In genomic region chr8:122641406-122641805, GRCm38 (mm10) we compare ENCODE assay signal across 16 mouse cellular contexts. TPM values are rescaled to one million over a fixed set of nuclear protein-coding genes. Genes with fewer than 3 reads are reported as not detected.
A peak's percentile ranks its signal among the peaks of the same experiment; 100 is the strongest.
DNase-seq lines count a peak whose midpoint lies in the region; ATAC-seq lines count a peak whose summit lies in the region.
"Had no signal": no experiment of that assay in that cellular context is flagged by ENCODE, and none has a peak within 500 bp of the region (broad histone marks: within the 10 kb centered on the region; RNA-seq: fewer than 3 reads in every experiment).

No protein-coding gene starts in this region.

- WGBS in forebrain, embryonic 13.5 days: 87% methylated on average over 15 of the region's 15 CpGs
- 91% methylated on average over 15 of the region's 15 CpGs for WGBS in forebrain, embryonic 11.5 days
- WGBS in embryonic facial prominence, embryonic 14.5 days: 56% methylated on average over 15 of the region's 15 CpGs
- WGBS in limb, embryonic 12.5 days: 60% methylated on average over 15 of the region's 15 CpGs

- intact Hi-C loops in gastrocnemius, postnatal 36 days (cut with DNase I): no loop called here

- H3K4me1 ChIP-seq in forebrain, embryonic 13.5 days: peaks cover 31% of the 10 kb centered on the region
- peaks cover 2% of the 10 kb centered on the region; the same call in 1 of the 2 replicates for H3K4me1 ChIP-seq in forebrain, embryonic 11.5 days (replicated peaks; ENCODE audit: control insufficient read depth, insufficient read depth, low read length)
- H3K4me1 ChIP-seq in embryonic facial prominence, embryonic 14.5 days (ENCODE audit: control insufficient read depth, insufficient read depth, low read length): peaks cover 33% of the 10 kb centered on the region
- peaks cover 40% of the 10 kb centered on the region for H3K4me1 ChIP-seq in limb, embryonic 12.5 days (replicated peaks)

- peaks cover 62% of the 10 kb centered on the region for H3K36me3 ChIP-seq in forebrain, embryonic 13.5 days (ENCODE audit: poor library complexity, severe bottlenecking)
- no peaks in the 10 kb centered on the region for H3K36me3 ChIP-seq in forebrain, embryonic 11.5 days (ENCODE audit: control insufficient read depth, insufficient read depth, low read length)
- H3K36me3 ChIP-seq in embryonic facial prominence, embryonic 14.5 days (ENCODE audit: control insufficient read depth, insufficient read depth, low read length): no peaks in the 10 kb centered on the region
- H3K36me3 ChIP-seq in limb, embryonic 12.5 days: 0 out of 2 replicates have a peak, but pooled peaks cover 9% of the 10 kb centered on the region

- peak overlapping the region; percentile 22; the same call in 1 of the 2 replicates for H3K27ac ChIP-seq in forebrain, embryonic 13.5 days
- no peak overlapping the region for H3K27ac ChIP-seq in forebrain, embryonic 11.5 days (ENCODE audit: low read depth, low read length)
- no peak overlapping the region for H3K27ac ChIP-seq in embryonic facial prominence, embryonic 14.5 days (replicated peaks; ENCODE audit: low read depth, low read length)
- H3K27ac ChIP-seq in limb, embryonic 12.5 days: peak overlapping the region; percentile 42; the same call in 1 of the 2 replicates

- no peak overlapping the region for H3K4me2 ChIP-seq in forebrain, embryonic 13.5 days
- H3K4me2 ChIP-seq in forebrain, embryonic 11.5 days (ENCODE audit: low read depth, low read length, severe bottlenecking): no peak overlapping the region
- H3K4me2 ChIP-seq in embryonic facial prominence, embryonic 14.5 days (ENCODE audit: low read depth, low read length): no peak overlapping the region
- H3K4me2 ChIP-seq in limb, embryonic 12.5 days: no peak overlapping the region
- H3K4me2 ChIP-seq: midbrain, embryonic 11.5 days had no signal

- DNase-seq in forebrain, embryonic 11.5 days (ENCODE audit: low spot score): no peak
- peak; percentile 23 for DNase-seq in embryonic facial prominence, embryonic 14.5 days (ENCODE audit: low spot score)
- peak; percentile 64 to 70 for DNase-seq in layer of hippocampus, postnatal 10 days (ENCODE audit: low spot score in 2 of 2)
- no peak for DNase-seq in spleen, postnatal 36 days (ENCODE audit: low spot score in 2 of 2)
- no peak for DNase-seq in gastrocnemius, postnatal 36 days
- no peak for DNase-seq in adipocyte (ENCODE audit: low spot score)

- no peak overlapping the region for H3K9ac ChIP-seq in forebrain, embryonic 13.5 days
- H3K9ac ChIP-seq in forebrain, embryonic 11.5 days (ENCODE audit: low read length): no peak overlapping the region
- no peak overlapping the region for H3K9ac ChIP-seq in embryonic facial prominence, embryonic 14.5 days (ENCODE audit: low read depth, low read length)
- no peak overlapping the region for H3K9ac ChIP-seq in limb, embryonic 12.5 days (replicated peaks)

- ATAC-seq in forebrain, embryonic 13.5 days: peak; percentile 40; the same call in 1 of the 2 replicates
- ATAC-seq in forebrain, embryonic 11.5 days (replicated peaks; ENCODE audit: low FRiP score): no peak
- ATAC-seq in embryonic facial prominence, embryonic 14.5 days (ENCODE audit: low read depth): no peak
- no peak for ATAC-seq in limb, embryonic 12.5 days (ENCODE audit: insufficient number of reproducible peaks, insufficient read depth, low FRiP score, low TSS enrichment, low read depth)

- no peaks in the 10 kb centered on the region for H3K9me3 ChIP-seq in forebrain, embryonic 13.5 days (replicated peaks)
- no peaks in the 10 kb centered on the region for H3K9me3 ChIP-seq in forebrain, embryonic 11.5 days (ENCODE audit: control insufficient read depth, low read length)
- H3K9me3 ChIP-seq in embryonic facial prominence, embryonic 14.5 days (ENCODE audit: control insufficient read depth, low read length): no peaks in the 10 kb centered on the region
- no peaks in the 10 kb centered on the region for H3K9me3 ChIP-seq in limb, embryonic 12.5 days

- no peaks in the 10 kb centered on the region; the same call in none of the 2 replicates for H3K27me3 ChIP-seq in forebrain, embryonic 13.5 days
- H3K27me3 ChIP-seq in forebrain, embryonic 11.5 days (ENCODE audit: control insufficient read depth, insufficient read depth, low read length): no peaks in the 10 kb centered on the region
- no peaks in the 10 kb centered on the region for H3K27me3 ChIP-seq in embryonic facial prominence, embryonic 14.5 days (replicated peaks; ENCODE audit: control insufficient read depth, insufficient read depth, low read length)
- H3K27me3 ChIP-seq in limb, embryonic 12.5 days: 0 out of 2 replicates have a peak, but pooled peaks cover 5% of the 10 kb centered on the region

- H3K4me3 ChIP-seq in forebrain, embryonic 13.5 days: no peak overlapping the region
- no peak overlapping the region for H3K4me3 ChIP-seq in forebrain, embryonic 11.5 days (ENCODE audit: low read depth, low read length)
- no peak overlapping the region for H3K4me3 ChIP-seq in embryonic facial prominence, embryonic 14.5 days (ENCODE audit: low read depth, low read length)
- H3K4me3 ChIP-seq in limb, embryonic 12.5 days (replicated peaks): no peak overlapping the region

RNA-seq across cellular contexts. Expression of gene Pabpn1l, which starts 18.9 kb away (rescaled TPM):
- polyA plus RNA-seq in forebrain, embryonic 13.5 days (2015; fragmentation: Nextera tagmentation; extraction: Ambion mirVana): not detected in 2 replicates
- polyA plus RNA-seq in forebrain, embryonic 11.5 days (2014; fragmentation: Nextera tagmentation; extraction: Ambion mirVana): not detected in 2 replicates
- polyA plus RNA-seq in embryonic facial prominence, embryonic 14.5 days (2014; fragmentation: Nextera tagmentation; extraction: Ambion mirVana): 0.35 TPM in 1 of 2 replicates, not detected in the other
- total RNA-seq in layer of hippocampus, postnatal 10 days (2021): not detected
- polyA plus RNA-seq in limb, embryonic 12.5 days (2016; fragmentation: Nextera tagmentation; extraction: Ambion mirVana): not detected in 2 replicates
- not detected for total RNA-seq in gastrocnemius, postnatal 36 days (2021)
- total RNA-seq: common myeloid progenitor, adult 5-6 weeks; ES-E14 had no signal
- polyA plus RNA-seq: heart, postnatal 0 days; intestine, embryonic 14.5 days; liver, embryonic 16.5 days; midbrain, embryonic 11.5 days; neural tube, embryonic 11.5 days; testis, adult 2 months had no signal

RNA-seq across cellular contexts. Expression of gene Trappc2l, which starts 30.0 kb away (rescaled TPM):
- polyA plus RNA-seq in forebrain, embryonic 13.5 days (2015; fragmentation: Nextera tagmentation; extraction: Ambion mirVana): 69.3 and 79.6 TPM in 2 replicates
- 39.3 and 49.9 TPM in 2 replicates for polyA plus RNA-seq in forebrain, embryonic 11.5 days (2014; fragmentation: Nextera tagmentation; extraction: Ambion mirVana)
- polyA plus RNA-seq in embryonic facial prominence, embryonic 14.5 days (2014; fragmentation: Nextera tagmentation; extraction: Ambion mirVana): 66.7 and 74.5 TPM in 2 replicates
- 10 to 100 TPM; 75.6 to 79.9 TPM for total RNA-seq in layer of hippocampus, postnatal 10 days (2021)
- polyA plus RNA-seq in limb, embryonic 12.5 days (2016; fragmentation: Nextera tagmentation; extraction: Ambion mirVana): 39.0 and 48.0 TPM in 2 replicates
- 10 to 100 TPM; 38.2 to 40.6 TPM for total RNA-seq in gastrocnemius, postnatal 36 days (2021)

RNA-seq across cellular contexts. Expression of gene Galns, which starts 30.1 kb away (rescaled TPM):
- 3.0 and 3.2 TPM in 2 replicates for polyA plus RNA-seq in forebrain, embryonic 13.5 days (2015; fragmentation: Nextera tagmentation; extraction: Ambion mirVana)
- polyA plus RNA-seq in forebrain, embryonic 11.5 days (2014; fragmentation: Nextera tagmentation; extraction: Ambion mirVana): 4.5 and 5.8 TPM in 2 replicates
- polyA plus RNA-seq in embryonic facial prominence, embryonic 14.5 days (2014; fragmentation: Nextera tagmentation; extraction: Ambion mirVana): 13.1 TPM in 2 replicates
- 10 to 100 TPM; 10.6 to 10.7 TPM for total RNA-seq in layer of hippocampus, postnatal 10 days (2021)
- polyA plus RNA-seq in limb, embryonic 12.5 days (2016; fragmentation: Nextera tagmentation; extraction: Ambion mirVana): 5.9 and 8.4 TPM in 2 replicates
- total RNA-seq in gastrocnemius, postnatal 36 days (2021): 1 to 10 TPM; 1.3 to 1.6 TPM

RNA-seq across cellular contexts. Expression of gene Cbfa2t3, which starts 57.5 kb away (rescaled TPM):
- polyA plus RNA-seq in forebrain, embryonic 13.5 days (2015; fragmentation: Nextera tagmentation; extraction: Ambion mirVana): 12.4 and 13.9 TPM in 2 replicates
- 6.0 and 7.0 TPM in 2 replicates for polyA plus RNA-seq in forebrain, embryonic 11.5 days (2014; fragmentation: Nextera tagmentation; extraction: Ambion mirVana)
- 7.2 and 8.1 TPM in 2 replicates for polyA plus RNA-seq in embryonic facial prominence, embryonic 14.5 days (2014; fragmentation: Nextera tagmentation; extraction: Ambion mirVana)
- total RNA-seq in layer of hippocampus, postnatal 10 days (2021): 10 to 100 TPM; 23.4 to 25.7 TPM
- 2.8 and 3.3 TPM in 2 replicates for polyA plus RNA-seq in limb, embryonic 12.5 days (2016; fragmentation: Nextera tagmentation; extraction: Ambion mirVana)
- total RNA-seq in gastrocnemius, postnatal 36 days (2021): 10 to 100 TPM; 17.0 to 18.7 TPM

Comparison
In these comparisons a context has a peak if more than half of its experiments do, and no peak if none do; other contexts are left out.
1. H3K27ac ChIP-seq: peak in forebrain, embryonic 13.5 days (single experiment) and limb, embryonic 12.5 days (single experiment); none in forebrain, embryonic 11.5 days (single experiment) and embryonic facial prominence, embryonic 14.5 days (single experiment).
2. DNase-seq: peak in embryonic facial prominence, embryonic 14.5 days (single experiment) and layer of hippocampus, postnatal 10 days (2 of 2); none in forebrain, embryonic 11.5 days (single experiment), spleen, postnatal 36 days (0 of 2), gastrocnemius, postnatal 36 days (0 of 2) and adipocyte (single experiment).